Mouse (Mus musculus) intestine, embryonic 16.5 days (tissue): Measurements from ENCODE around the gene Rps6kc1. TPM values are rescaled to one million over a fixed set of nuclear protein-coding genes. Genes with fewer than 3 reads are reported as not detected.

Experiments
- ATAC-seq: fragments of 200-750 bp; cut with Nextera tagmentation; 2 replicates; pipeline ENCODE4 v1.8.0; 2017; ENCODE audit warnings: moderate TSS enrichment, moderate library complexity
- H3K27ac ChIP-seq: fragments of 300-500 bp; sonication (generic); 2 replicates; pipeline ENCODE4 v1.5.1; 2014; ENCODE audit warnings: mild to moderate bottlenecking, low read length
- H3K27me3 ChIP-seq: fragments of 300-500 bp; sonication (generic); replicated peaks from 2 replicates; pipeline ENCODE4 v1.6.1; 2014; ENCODE audit warnings: low read length, control low read depth, mixed read lengths; ENCODE audit not compliant: control insufficient read depth, insufficient read depth
- H3K36me3 ChIP-seq: fragments of 300-500 bp; sonication (generic); 2 replicates; pipeline ENCODE4 v1.6.1; 2014; ENCODE audit warnings: low read length, control low read depth; ENCODE audit not compliant: control insufficient read depth, insufficient read depth
- H3K4me1 ChIP-seq: fragments of 300-500 bp; sonication (generic); 2 replicates; pipeline ENCODE4 v1.6.1; 2014; ENCODE audit warnings: low read length, control low read depth, mixed read lengths; ENCODE audit not compliant: control insufficient read depth, insufficient read depth
- H3K4me2 ChIP-seq: fragments of 300-500 bp; sonication (generic); 2 replicates; pipeline ENCODE4 v1.6.1; 2014; ENCODE audit warnings: low read depth, low read length, control low read depth
- H3K4me3 ChIP-seq: fragments of 300-500 bp; sonication (generic); 2 replicates; pipeline ENCODE4 v1.5.1; 2014; ENCODE audit warnings: mild to moderate bottlenecking, low read length
- H3K9ac ChIP-seq: fragments of 300-500 bp; sonication (generic); 2 replicates; pipeline ENCODE4 v1.6.1; 2014; ENCODE audit warnings: low read depth, low read length
- H3K9me3 ChIP-seq: fragments of 300-500 bp; sonication (generic); 2 replicates; pipeline ENCODE4 v1.6.1; 2016; ENCODE audit warnings: low read length, control low read depth; ENCODE audit not compliant: control insufficient read depth
- WGBS: fragments of 180-500 bp; shearing (Covaris S2); extraction: QIAGEN DNeasy Blood & Tissue Kit; methylation state at CpG from one replicate; pipeline ENCODE4 v1.1.7; 2014; 5-methylcytosine and 5-hydroxymethylcytosine counted together
- polyA plus RNA-seq: library from polyadenylated mRNA; unstranded; fragments of >200 nt; fragmentation: Nextera tagmentation; extraction: Ambion mirVana; gene quantifications from 2 replicates; pipeline ENCODE4 v1.2.1, GENCODE M21; 2015

Rps6kc1 gene
- polyA plus RNA-seq, 1 experiment from 2014 or later, result 11.8 TPM

GRCm38 (mm10) chr1:190912623-190913022 is 1.1 kb upstream of the Rps6kc1 start:
- ATAC-seq, result no peak
- Histone ChIP-seq H3K9me3 (no peaks in the 10 kb centered on the region), H3K4me1 (peaks cover 7% of the 10 kb centered on the region; the same call in 1 of the 2 replicates), H3K9ac (no peak overlapping the region), H3K27me3 (no peaks in the 10 kb centered on the region), H3K4me2 (no peak overlapping the region), H3K36me3 (no peaks in the 10 kb centered on the region), H3K4me3 (no peak overlapping the region), H3K27ac (no peak overlapping the region)
- 42% methylated on average over 1 of the region's 1 CpGs for WGBS

- H3K36me3 ChIP-seq, result no peaks in the 10 kb centered on the region
- peak overlapping the region; percentile 82 for H3K9ac ChIP-seq
- H3K27me3 ChIP-seq, result no peaks in the 10 kb centered on the region
- ATAC-seq, result no peak
- H3K4me2 ChIP-seq, result peak overlapping the region; percentile 74
- H3K4me1 ChIP-seq, result peaks cover 7% of the 10 kb centered on the region; the same call in 1 of the 2 replicates
- H3K9me3 ChIP-seq, result no peaks in the 10 kb centered on the region
- 78% methylated on average over 6 of the region's 6 CpGs for WGBS
- H3K4me3 ChIP-seq, result peak overlapping the region; percentile 74
- no peak overlapping the region for H3K27ac ChIP-seq
These were observed 734 bp downstream of the Rps6kc1 start for GRCm38 (mm10) chr1:190910836-190911235.

GRCm38 (mm10) chr1:190904714-190905113 is 6.9 kb downstream of the Rps6kc1 start:
- Histone ChIP-seq H3K27me3 (no peaks in the 10 kb centered on the region), H3K4me3 (no peak overlapping the region), H3K9me3 (no peaks in the 10 kb centered on the region), H3K27ac (no peak overlapping the region), H3K4me2 (no peak overlapping the region), H3K36me3 (no peaks in the 10 kb centered on the region), H3K9ac (no peak overlapping the region), H3K4me1 (peaks cover 10% of the 10 kb centered on the region)
- ATAC-seq, result peak; percentile 52
- WGBS, result 74% methylated on average over 16 of the region's 16 CpGs

- H3K27ac ChIP-seq, result no peak overlapping the region
- no peak overlapping the region for H3K9ac ChIP-seq
- H3K36me3 ChIP-seq, result no peaks in the 10 kb centered on the region
- WGBS, result 92% methylated on average over 3 of the region's 3 CpGs
- no peaks in the 10 kb centered on the region for H3K27me3 ChIP-seq
- no peak for ATAC-seq
- H3K4me2 ChIP-seq, result no peak overlapping the region
- no peaks in the 10 kb centered on the region for H3K9me3 ChIP-seq
- H3K4me1 ChIP-seq, result peaks cover 16% of the 10 kb centered on the region
- no peak overlapping the region for H3K4me3 ChIP-seq
These were observed 7.4 kb downstream of the Rps6kc1 start for GRCm38 (mm10) chr1:190904136-190904535.

GRCm38 (mm10) chr1:190901082-190901481 is 10.5 kb downstream of the Rps6kc1 start:
- 0 out of 2 replicates have a peak, but pooled peaks cover 2% of the 10 kb centered on the region for H3K36me3 ChIP-seq
- no peaks in the 10 kb centered on the region for H3K27me3 ChIP-seq
- no peak for ATAC-seq
- H3K4me1 ChIP-seq, result peaks cover 28% of the 10 kb centered on the region
- H3K27ac ChIP-seq, result no peak overlapping the region
- 66% methylated on average over 2 of the region's 2 CpGs for WGBS
- no peak overlapping the region for H3K4me2 ChIP-seq
- H3K9ac ChIP-seq, result no peak overlapping the region
- no peak overlapping the region for H3K4me3 ChIP-seq
- no peaks in the 10 kb centered on the region for H3K9me3 ChIP-seq

- Histone ChIP-seq H3K4me2 (0 out of 2 replicates have a peak overlapping the region, but pooled peaks have one; percentile 9), H3K27ac (peak overlapping the region; percentile 67), H3K4me3 (no peak overlapping the region), H3K27me3 (no peaks in the 10 kb centered on the region), H3K36me3 (0 out of 2 replicates have a peak, but pooled peaks cover 7% of the 10 kb centered on the region), H3K9me3 (no peaks in the 10 kb centered on the region), H3K4me1 (peaks cover 28% of the 10 kb centered on the region), H3K9ac (no peak overlapping the region)
- peak; percentile 87 for ATAC-seq
- 54% methylated on average over 9 of the region's 9 CpGs for WGBS
These were observed 12.5 kb downstream of the Rps6kc1 start for GRCm38 (mm10) chr1:190898899-190899575.

- WGBS, result 81% methylated on average over 3 of the region's 3 CpGs
- ATAC-seq, result peak; percentile 63
- Histone ChIP-seq H3K36me3 (0 out of 2 replicates have a peak, but pooled peaks cover 7% of the 10 kb centered on the region), H3K4me1 (peaks cover 28% of the 10 kb centered on the region), H3K9ac (no peak overlapping the region), H3K4me2 (0 out of 2 replicates have a peak overlapping the region, but pooled peaks have one; percentile 8), H3K9me3 (no peaks in the 10 kb centered on the region), H3K27me3 (no peaks in the 10 kb centered on the region), H3K27ac (peak overlapping the region; percentile 67), H3K4me3 (no peak overlapping the region)
These were observed 13.4 kb downstream of the Rps6kc1 start for GRCm38 (mm10) chr1:190898186-190898585.

- H3K4me2 ChIP-seq, result no peak overlapping the region
- no peak for ATAC-seq
- peaks cover 7% of the 10 kb centered on the region for H3K4me1 ChIP-seq
- no peaks in the 10 kb centered on the region for H3K9me3 ChIP-seq
- H3K9ac ChIP-seq, result no peak overlapping the region
- no peaks in the 10 kb centered on the region for H3K27me3 ChIP-seq
- H3K27ac ChIP-seq, result no peak overlapping the region
- WGBS, result 84% methylated on average over 6 of the region's 6 CpGs
- H3K36me3 ChIP-seq, result peaks cover 7% of the 10 kb centered on the region; the same call in 1 of the 2 replicates
- no peak overlapping the region for H3K4me3 ChIP-seq
These were observed 17.9 kb downstream of the Rps6kc1 start for GRCm38 (mm10) chr1:190893559-190894167.

GRCm38 (mm10) chr1:190888646-190889045 is 22.9 kb downstream of the Rps6kc1 start:
- WGBS, result 90% methylated on average over 16 of the region's 16 CpGs

More at GRCm38 (mm10) chr1:190888646-190889045, 22.9 kb downstream of the Rps6kc1 start:
- Histone ChIP-seq H3K36me3 (no peaks in the 10 kb centered on the region; the same call in 1 of the 2 replicates), H3K9ac (no peak overlapping the region), H3K9me3 (no peaks in the 10 kb centered on the region), H3K4me2 (no peak overlapping the region), H3K4me1 (no peaks in the 10 kb centered on the region), H3K27me3 (no peaks in the 10 kb centered on the region), H3K4me3 (no peak overlapping the region), H3K27ac (no peak overlapping the region)
- ATAC-seq, result no peak
